Mouse (Mus musculus): Measurements from ENCODE around the gene Hspa13.

Hspa13 gene

GRCm38 (mm10) chr16:75766388-75767249 is at the start of gene Hspa13:
TSS of gene Hspa13 (minus strand) at chr16:75767104.
- peak; percentile 98 for DNase-seq (ENCODE audit: low spot score)

GRCm38 (mm10) chr16:75779271-75779670 is 12.4 kb upstream of the Hspa13 start:
- peak; percentile 68 for DNase-seq (ENCODE audit: low spot score)

GRCm38 (mm10) chr16:75773222-75773621 is 6.3 kb upstream of the Hspa13 start:
- DNase-seq (ENCODE audit: low spot score), result no peak

GRCm38 (mm10) chr16:75767250-75768002 is 522 bp upstream of the Hspa13 start:
- peak; percentile 34 for DNase-seq (ENCODE audit: low spot score)

GRCm38 (mm10) chr16:75752876-75753275 is 14.0 kb downstream of the Hspa13 start:
- DNase-seq (ENCODE audit: low spot score), result no peak

- no peak for DNase-seq (ENCODE audit: low spot score)
Measured at GRCm38 (mm10) chr16:75750103-75750502, 16.8 kb downstream of the Hspa13 start.

GRCm38 (mm10) chr16:75748926-75749325 is 18.0 kb downstream of the Hspa13 start:
- DNase-seq (ENCODE audit: low spot score), result no peak

- no peak for DNase-seq (ENCODE audit: low spot score)
Measured at GRCm38 (mm10) chr16:75744014-75744413, 22.9 kb downstream of the Hspa13 start.

GRCm38 (mm10) chr16:75717405-75718173 is 49.3 kb downstream of the Hspa13 start:
- no peak for DNase-seq (ENCODE audit: low spot score)

GRCm38 (mm10) chr16:75696176-75696575 is 70.7 kb downstream of the Hspa13 start:
- peak; percentile 78 for DNase-seq (ENCODE audit: low spot score)

Data from embryo, embryonic 10.5 days (tissue).